Mouse (Mus musculus) forebrain, embryonic 15.5 days (tissue): ENCODE measurements around the gene Sec14l3. TPM values are rescaled to one million over a fixed set of nuclear protein-coding genes. Genes with fewer than 3 reads are reported as not detected.

ENCODE experiments used
- ATAC-seq: fragments of 200-750 bp; cut with Nextera tagmentation; replicated peaks from 2 replicates; pipeline ENCODE4 v1.8.0; 2017; ENCODE audit warnings: mild to moderate bottlenecking, moderate TSS enrichment, moderate library complexity
- H3K27ac ChIP-seq: fragments of 300-500 bp; sonication (generic); replicated peaks from 2 replicates; pipeline ENCODE4 v1.5.1; 2015; ENCODE audit warnings: mild to moderate bottlenecking, inconsistent platforms
- H3K27me3 ChIP-seq: fragments of 300-500 bp; sonication (generic); 2 replicates; pipeline ENCODE4 v1.6.1; 2015; ENCODE audit warnings: inconsistent platforms
- H3K36me3 ChIP-seq: fragments of 300-500 bp; sonication (generic); 2 replicates; pipeline ENCODE4 v1.6.1; 2015; ENCODE audit warnings: mild to moderate bottlenecking, inconsistent platforms
- H3K4me1 ChIP-seq: fragments of 300-500 bp; sonication (generic); 2 replicates; pipeline ENCODE4 v1.6.1; 2015; ENCODE audit warnings: inconsistent platforms
- H3K4me2 ChIP-seq: fragments of 300-500 bp; sonication (generic); replicated peaks from 2 replicates; pipeline ENCODE4 v1.6.1; 2015; ENCODE audit warnings: mild to moderate bottlenecking, inconsistent platforms
- H3K4me3 ChIP-seq: fragments of 300-500 bp; sonication (generic); 2 replicates; pipeline ENCODE4 v1.5.1; 2015; ENCODE audit warnings: mild to moderate bottlenecking, inconsistent platforms
- H3K9ac ChIP-seq: fragments of 300-500 bp; sonication (generic); replicated peaks from 2 replicates; pipeline ENCODE4 v1.6.1; 2015; ENCODE audit warnings: mild to moderate bottlenecking, inconsistent platforms
- H3K9me3 ChIP-seq: fragments of 300-500 bp; sonication (generic); 2 replicates; pipeline ENCODE4 v1.6.1; 2016; ENCODE audit warnings: inconsistent platforms
- WGBS: fragments of 180-500 bp; shearing (Covaris S2); methylation state at CpG from one replicate; pipeline ENCODE4 v1.1.7; 2015; ENCODE audit warnings: mixed read lengths; 5-methylcytosine and 5-hydroxymethylcytosine counted together
- polyA plus RNA-seq: library from polyadenylated mRNA; unstranded; fragments of >200 nt; fragmentation: Nextera tagmentation; extraction: Ambion mirVana; gene quantifications from 2 replicates; pipeline ENCODE4 v1.2.1, GENCODE M21; 2015

Sec14l3 gene
- polyA plus RNA-seq, 1 experiment from 2014 or later = 0.75 TPM

- H3K9me3 ChIP-seq = no peaks in the 10 kb centered on the region
- ATAC-seq = no peak
- peaks cover 10% of the 10 kb centered on the region for H3K4me1 ChIP-seq
- H3K36me3 ChIP-seq = no peaks in the 10 kb centered on the region
- no peak within 1 kb of the TSS for H3K27ac ChIP-seq
- H3K27me3 ChIP-seq = no peaks in the 10 kb centered on the region; the same call in 1 of the 2 replicates
- H3K4me3 ChIP-seq = no peak within 1 kb of the TSS
- H3K9ac ChIP-seq = no peak within 1 kb of the TSS
- WGBS = 65% methylated on average over 10 of the region's 10 CpGs
- no peak within 1 kb of the TSS for H3K4me2 ChIP-seq
Measured at GRCm38 (mm10) chr11:4122742-4123579, 58.3 kb downstream of the Sec14l3 start, which contains the start of gene Sec14l2. Gene Sec14l2 (minus strand): TSS chr11:4123415.

- Histone ChIP-seq H3K4me3 (no peak overlapping the region), H3K9me3 (no peaks in the 10 kb centered on the region), H3K9ac (no peak overlapping the region), H3K36me3 (no peaks in the 10 kb centered on the region), H3K27ac (no peak overlapping the region), H3K4me1 (peaks cover 1% of the 10 kb centered on the region), H3K27me3 (no peaks in the 10 kb centered on the region; the same call in 1 of the 2 replicates), H3K4me2 (no peak overlapping the region)
- 64% methylated on average over 5 of the region's 5 CpGs for WGBS
- no peak for ATAC-seq
Measured at GRCm38 (mm10) chr11:4123922-4124321, 59.3 kb downstream of the Sec14l3 start.

- Histone ChIP-seq H3K27me3 (no peaks in the 10 kb centered on the region), H3K36me3 (no peaks in the 10 kb centered on the region), H3K27ac (no peak overlapping the region), H3K9ac (no peak overlapping the region), H3K4me2 (no peak overlapping the region), H3K9me3 (no peaks in the 10 kb centered on the region), H3K4me3 (no peak overlapping the region), H3K4me1 (no peaks in the 10 kb centered on the region)
- 89% methylated on average over 1 of the region's 1 CpGs for WGBS
- no peak for ATAC-seq
Measured at GRCm38 (mm10) chr11:4127059-4127458, 62.4 kb downstream of the Sec14l3 start.

Other genes with a start within 250 kb of the Sec14l3 start
- 11.9 and 14.6 TPM in 2 replicates for gene Osbp2, start 200.9 kb upstream of the Sec14l3 start, polyA plus RNA-seq
- gene 4921536K21Rik, start 169.7 kb upstream of the Sec14l3 start, polyA plus RNA-seq = 0.57 and 0.61 TPM in 2 replicates
- 35.4 and 38.3 TPM in 2 replicates for gene Dusp18, start 169.6 kb upstream of the Sec14l3 start, polyA plus RNA-seq
- gene Slc35e4, start 150.2 kb upstream of the Sec14l3 start, polyA plus RNA-seq = 13.2 and 13.7 TPM in 2 replicates
- gene Tcn2, start 132.7 kb upstream of the Sec14l3 start, polyA plus RNA-seq = 14.1 and 15.3 TPM in 2 replicates
- 70.5 and 71.6 TPM in 2 replicates for gene Pes1, start 100.9 kb upstream of the Sec14l3 start, polyA plus RNA-seq
- gene 4930556J24Rik, start 88.1 kb upstream of the Sec14l3 start, polyA plus RNA-seq = not detected in 2 replicates
- gene Gal3st1, start 81.2 kb upstream of the Sec14l3 start, polyA plus RNA-seq = 1.5 and 2.0 TPM in 2 replicates
- gene Sec14l4, start 33.4 kb upstream of the Sec14l3 start, polyA plus RNA-seq = not detected in 2 replicates
- gene Mtfp1, start 30.6 kb downstream of the Sec14l3 start, polyA plus RNA-seq = 7.3 and 7.7 TPM in 2 replicates
- gene Sec14l2, start 58.6 kb downstream of the Sec14l3 start, polyA plus RNA-seq = 1.5 and 2.4 TPM in 2 replicates
- 47.2 and 49.7 TPM in 2 replicates for gene Rnf215, start 70.4 kb downstream of the Sec14l3 start, polyA plus RNA-seq
- gene Ccdc157, start 95.5 kb downstream of the Sec14l3 start, polyA plus RNA-seq = 6.7 and 6.9 TPM in 2 replicates
- gene Sf3a1, start 95.5 kb downstream of the Sec14l3 start, polyA plus RNA-seq = 51.9 and 55.0 TPM in 2 replicates
- 30.2 and 31.1 TPM in 2 replicates for gene Tbc1d10a, start 121.9 kb downstream of the Sec14l3 start, polyA plus RNA-seq
- gene Castor1, start 153.4 kb downstream of the Sec14l3 start, polyA plus RNA-seq = 1.4 and 1.5 TPM in 2 replicates
- not detected in 2 replicates for gene Osm, start 171.6 kb downstream of the Sec14l3 start, polyA plus RNA-seq
- gene Lif, start 192.7 kb downstream of the Sec14l3 start, polyA plus RNA-seq = not detected in 2 replicates